In the genomic region with DNA sequence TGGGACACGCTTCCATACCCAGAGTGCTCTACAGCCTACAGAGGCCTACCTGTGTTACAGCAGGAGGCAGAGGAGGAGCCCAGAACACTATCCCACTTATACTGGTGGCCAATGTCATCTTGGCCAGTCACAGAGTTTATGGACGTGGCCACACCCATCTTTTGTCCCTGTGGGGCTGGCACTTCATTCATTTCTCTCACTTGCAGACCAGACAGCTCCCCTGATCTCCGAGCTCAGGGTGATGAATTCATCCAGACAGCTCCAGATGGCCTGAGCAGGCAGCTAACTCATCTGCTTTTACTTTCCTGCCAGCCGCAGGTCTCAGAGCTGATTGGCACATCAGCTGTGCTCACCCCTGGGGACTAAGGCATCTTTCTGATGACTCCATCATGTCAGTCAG, we compare ENCODE assay signal across 34 mouse cellular contexts.
DNase-seq lines count a peak whose midpoint lies in the region; ATAC-seq lines count a peak whose summit lies in the region.
"Had no signal": no experiment of that assay in that cellular context is flagged by ENCODE, and none has a peak within 500 bp of the region (broad histone marks: within the 10 kb centered on the region; RNA-seq: fewer than 3 reads in every experiment).

No protein-coding gene starts in this region.

- H3K4me1 ChIP-seq in hindbrain, embryonic 12.5 days: peaks cover 5% of the 10 kb centered on the region
- peaks cover 15% of the 10 kb centered on the region for H3K4me1 ChIP-seq in hindbrain, embryonic 13.5 days (replicated peaks)
- H3K4me1 ChIP-seq in embryonic facial prominence, embryonic 14.5 days (ENCODE audit: control insufficient read depth, insufficient read depth, low read length): no peaks in the 10 kb centered on the region
- H3K4me1 ChIP-seq: embryonic facial prominence, embryonic 13.5 days; limb, embryonic 10.5 days; limb, embryonic 15.5 days; liver, embryonic 13.5 days had no signal

- H3K36me3 ChIP-seq in hindbrain, embryonic 12.5 days: peaks cover 43% of the 10 kb centered on the region
- peaks cover 57% of the 10 kb centered on the region for H3K36me3 ChIP-seq in hindbrain, embryonic 13.5 days
- peaks cover 44% of the 10 kb centered on the region for H3K36me3 ChIP-seq in embryonic facial prominence, embryonic 14.5 days (ENCODE audit: control insufficient read depth, insufficient read depth, low read length)
- H3K36me3 ChIP-seq: heart, embryonic 15.5 days; liver, embryonic 13.5 days had no signal

- no peak overlapping the region for H3K9ac ChIP-seq in hindbrain, embryonic 12.5 days
- no peak overlapping the region for H3K9ac ChIP-seq in hindbrain, embryonic 13.5 days
- H3K9ac ChIP-seq in embryonic facial prominence, embryonic 14.5 days (ENCODE audit: low read depth, low read length): no peak overlapping the region
- H3K9ac ChIP-seq: embryonic facial prominence, embryonic 13.5 days; heart, embryonic 15.5 days; kidney, embryonic 15.5 days; limb, embryonic 15.5 days; liver, embryonic 13.5 days; neural tube, embryonic 15.5 days had no signal

- H3K4me2 ChIP-seq in hindbrain, embryonic 12.5 days (replicated peaks): no peak overlapping the region
- H3K4me2 ChIP-seq in hindbrain, embryonic 13.5 days: no peak overlapping the region
- H3K4me2 ChIP-seq in embryonic facial prominence, embryonic 14.5 days (ENCODE audit: low read depth, low read length): no peak overlapping the region
- H3K4me2 ChIP-seq: embryonic facial prominence, embryonic 13.5 days; heart, embryonic 15.5 days; kidney, embryonic 15.5 days; limb, embryonic 15.5 days; liver, embryonic 13.5 days; neural tube, embryonic 15.5 days had no signal

- no peak overlapping the region for H3K27ac ChIP-seq in hindbrain, embryonic 12.5 days
- no peak overlapping the region for H3K27ac ChIP-seq in hindbrain, embryonic 13.5 days
- no peak overlapping the region for H3K27ac ChIP-seq in embryonic facial prominence, embryonic 14.5 days (replicated peaks; ENCODE audit: low read depth, low read length)
- H3K27ac ChIP-seq: embryonic facial prominence, embryonic 13.5 days; gastrocnemius, adult 2 months; heart, embryonic 15.5 days; kidney, embryonic 15.5 days; limb, embryonic 10.5 days; limb, embryonic 15.5 days; liver, embryonic 13.5 days; neural tube, embryonic 15.5 days; stomach, postnatal 0 days had no signal

- H3K27me3 ChIP-seq in hindbrain, embryonic 12.5 days: no peaks in the 10 kb centered on the region
- H3K27me3 ChIP-seq in hindbrain, embryonic 13.5 days: no peaks in the 10 kb centered on the region
- H3K27me3 ChIP-seq in embryonic facial prominence, embryonic 14.5 days (replicated peaks; ENCODE audit: control insufficient read depth, insufficient read depth, low read length): no peaks in the 10 kb centered on the region
- H3K27me3 ChIP-seq: embryonic facial prominence, embryonic 13.5 days; heart, embryonic 15.5 days; kidney, embryonic 15.5 days; limb, embryonic 15.5 days; liver, embryonic 13.5 days had no signal

- peak; percentile 40; the same call in 1 of the 2 replicates for ATAC-seq in hindbrain, embryonic 12.5 days (ENCODE audit: low FRiP score)
- no peak for ATAC-seq in hindbrain, embryonic 13.5 days (ENCODE audit: low FRiP score)
- peak; percentile 41; the same call in 1 of the 2 replicates for ATAC-seq in embryonic facial prominence, embryonic 14.5 days (ENCODE audit: low read depth)
- no peak for ATAC-seq in inflammation-experienced regulatory T-cells, adult 6 months
- ATAC-seq: activated CD4-positive, CD25-positive, alpha-beta regulatory T cell, adult 4 months; forebrain, embryonic 16.5 days; lung, postnatal 0 days had no signal

- 64% methylated on average over 4 of the region's 4 CpGs for WGBS in hindbrain, embryonic 12.5 days
- 44% methylated on average over 4 of the region's 4 CpGs for WGBS in hindbrain, embryonic 13.5 days
- WGBS in embryonic facial prominence, embryonic 14.5 days: 64% methylated on average over 4 of the region's 4 CpGs

- no peak overlapping the region for H3K4me3 ChIP-seq in hindbrain, embryonic 12.5 days
- H3K4me3 ChIP-seq in hindbrain, embryonic 13.5 days: no peak overlapping the region
- H3K4me3 ChIP-seq in embryonic facial prominence, embryonic 14.5 days (ENCODE audit: low read depth, low read length): no peak overlapping the region
- H3K4me3 ChIP-seq: embryonic facial prominence, embryonic 13.5 days; erythroblast, embryonic 14.5 days; gastrocnemius, adult 2 months; heart, embryonic 15.5 days; kidney, embryonic 15.5 days; limb, embryonic 10.5 days; limb, embryonic 15.5 days; liver, embryonic 13.5 days; megakaryocyte, embryonic 14.5 days; neural tube, embryonic 15.5 days had no signal

- peak; percentile 37 for DNase-seq in left cerebral cortex, postnatal 4 days
- no peak for DNase-seq in left cerebral cortex, adult 11 months (ENCODE audit: low spot score)
- no peak for DNase-seq in embryonic facial prominence, embryonic 14.5 days (ENCODE audit: low spot score)
- DNase-seq in retina, embryonic 14.5 days (ENCODE audit: low spot score): peak; percentile 36
- DNase-seq: adrenal gland, adult 8-10 months; B cell, adult 2 months; cerebellum, adult 2 months; cerebellum, postnatal 36 days; gastrocnemius, adult 2 months; gastrocnemius, postnatal 36 days; heart, postnatal 36 days; kidney, adult 18-20 months; kidney, postnatal 25 days; liver, embryonic 13.5 days; lung, adult 18-20 months; lung, postnatal 4 days; right cerebral cortex, postnatal 4 days; thymus, adult 18-20 months; thymus, postnatal 25 days had no signal

- H3K9me3 ChIP-seq in hindbrain, embryonic 12.5 days (replicated peaks): no peaks in the 10 kb centered on the region
- H3K9me3 ChIP-seq in hindbrain, embryonic 13.5 days: no peaks in the 10 kb centered on the region
- H3K9me3 ChIP-seq in embryonic facial prominence, embryonic 14.5 days (ENCODE audit: control insufficient read depth, low read length): no peaks in the 10 kb centered on the region
- H3K9me3 ChIP-seq: embryonic facial prominence, embryonic 13.5 days; heart, embryonic 15.5 days; kidney, embryonic 15.5 days; limb, embryonic 10.5 days; limb, embryonic 15.5 days; liver, embryonic 13.5 days; megakaryocyte, embryonic 14.5 days; neural tube, embryonic 15.5 days had no signal

- intact Hi-C loops in left cerebral cortex, postnatal 4 days (cut with DNase I): no loop called here

Comparison
In these comparisons a context has a peak if more than half of its experiments do, and no peak if none do; other contexts are left out.
1. ATAC-seq: peak in hindbrain, embryonic 12.5 days (single experiment) and embryonic facial prominence, embryonic 14.5 days (single experiment); none in hindbrain, embryonic 13.5 days (single experiment) and inflammation-experienced regulatory T-cells, adult 6 months (single experiment).
2. DNase-seq: peak in left cerebral cortex, postnatal 4 days (single experiment) and retina, embryonic 14.5 days (single experiment); none in left cerebral cortex, adult 11 months (single experiment) and embryonic facial prominence, embryonic 14.5 days (single experiment).